Mouse (Mus musculus) lung, adult 2 months (tissue): ENCODE results near the gene 1700029F12Rik. TPM values are rescaled to one million over a fixed set of nuclear protein-coding genes. Genes with fewer than 3 reads are reported as not detected.
A peak's percentile ranks its signal among the peaks of the same experiment; 100 is the strongest.
"Not testable (repeated sequence)": the region's sequence is repeated elsewhere in the genome, so short reads cannot be mapped to it uniquely, and the experiment has no call there.

ENCODE experiments used
- DNase-seq: peaks from one replicate; pipeline ENCODE4 v3.0.0; 2022
- H3K4me1 ChIP-seq: fragments of 200-500 bp; 2 replicates; pipeline ENCODE4 v1.6.1; 2011; ENCODE audit warnings: low read length; ENCODE audit not compliant: control insufficient read depth, insufficient read depth
- H3K4me3 ChIP-seq: fragments of 200-500 bp; replicated peaks from 2 replicates; pipeline ENCODE3; 2011; ENCODE audit warnings: low read depth, mild to moderate bottlenecking, control low read depth, low read length; ENCODE audit errors: extremely low read depth
- CTCF ChIP-seq: fragments of 200-500 bp; IDR thresholded peaks from 2 replicates; pipeline ENCODE4 v1.5.1; 2011; ENCODE audit warnings: mild to moderate bottlenecking, low read length, control low read depth; ENCODE audit not compliant: insufficient read depth
- POLR2A ChIP-seq: fragments of 200-500 bp; IDR thresholded peaks from 2 replicates; pipeline ENCODE4 v1.6.1; 2011; ENCODE audit warnings: low read depth, mild to moderate bottlenecking, control low read depth, low read length, borderline replicate concordance; ENCODE audit errors: extremely low read depth
- WGBS: fragments of 180-500 bp; shearing (Covaris S2); methylation state at CpG from one replicate; pipeline ENCODE4 v1.1.7; 2018; 5-methylcytosine and 5-hydroxymethylcytosine counted together
- polyA plus RNA-seq: library from polyadenylated mRNA; depleted of rRNA; stranded (reverse); fragments of >200 nt; gene quantifications from 2 replicates; pipeline ENCODE4 v1.2.3, GENCODE M21; 2012

The 1700029F12Rik gene
- polyA plus RNA-seq, 1 experiment: not detected

DNA sequence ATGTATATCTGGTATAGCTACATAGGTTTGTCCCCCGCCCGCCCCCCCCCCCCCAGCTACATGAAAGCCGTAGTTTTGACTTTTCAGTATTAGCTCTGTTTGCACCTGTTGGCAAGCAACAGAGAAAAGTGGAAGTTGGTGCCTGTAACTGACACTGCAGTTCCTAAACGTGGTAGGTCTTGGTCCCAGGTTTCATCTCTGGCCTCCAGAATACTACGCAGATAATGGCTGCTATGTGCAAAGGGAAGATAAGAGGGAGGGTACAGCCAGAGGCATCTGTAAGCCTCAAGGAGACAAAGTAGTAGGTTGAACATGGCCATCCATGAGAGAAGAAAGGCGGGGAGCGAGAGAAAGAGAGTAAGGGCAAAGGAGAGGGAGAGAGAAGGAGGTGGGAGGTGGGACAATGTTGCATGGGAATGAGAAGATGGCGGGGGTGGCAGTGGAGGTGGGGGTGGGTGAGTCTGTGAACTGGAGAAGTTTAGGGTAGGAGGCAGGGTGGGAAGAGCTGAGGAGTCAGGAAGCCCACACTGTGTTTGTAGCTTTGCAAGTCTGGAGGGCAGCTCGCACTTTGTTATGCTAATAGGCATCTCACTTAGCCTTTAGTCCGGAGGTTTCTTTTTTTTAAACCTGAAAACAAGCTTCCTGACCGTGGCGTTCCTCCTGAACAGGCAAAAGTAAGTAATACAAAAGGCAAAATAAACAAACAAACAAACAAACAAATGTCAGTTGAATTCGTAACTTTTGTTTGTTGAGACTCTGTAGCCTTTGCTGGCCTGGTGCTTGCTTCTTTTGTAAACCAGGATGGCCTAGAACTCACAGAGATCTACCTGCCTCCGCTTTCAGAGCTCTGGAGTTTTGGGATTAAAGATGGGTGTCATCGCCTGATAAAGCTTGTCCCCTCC lies 32.7 kb upstream of the 1700029F12Rik start, which contains the start of gene Fam169a:
TSS of gene Fam169a (plus strand) at position 638 of the 902 bp plus-strand sequence.
- no peak for DNase-seq
- TF ChIP-seq CTCF: no peak
- no peak for TF ChIP-seq POLR2A
- Histone ChIP-seq H3K4me1 (no peaks in the 10 kb centered on the region), H3K4me3 (no peak within 1 kb of the TSS)
- 75% methylated on average over 15 of the region's 15 CpGs for WGBS

DNA sequence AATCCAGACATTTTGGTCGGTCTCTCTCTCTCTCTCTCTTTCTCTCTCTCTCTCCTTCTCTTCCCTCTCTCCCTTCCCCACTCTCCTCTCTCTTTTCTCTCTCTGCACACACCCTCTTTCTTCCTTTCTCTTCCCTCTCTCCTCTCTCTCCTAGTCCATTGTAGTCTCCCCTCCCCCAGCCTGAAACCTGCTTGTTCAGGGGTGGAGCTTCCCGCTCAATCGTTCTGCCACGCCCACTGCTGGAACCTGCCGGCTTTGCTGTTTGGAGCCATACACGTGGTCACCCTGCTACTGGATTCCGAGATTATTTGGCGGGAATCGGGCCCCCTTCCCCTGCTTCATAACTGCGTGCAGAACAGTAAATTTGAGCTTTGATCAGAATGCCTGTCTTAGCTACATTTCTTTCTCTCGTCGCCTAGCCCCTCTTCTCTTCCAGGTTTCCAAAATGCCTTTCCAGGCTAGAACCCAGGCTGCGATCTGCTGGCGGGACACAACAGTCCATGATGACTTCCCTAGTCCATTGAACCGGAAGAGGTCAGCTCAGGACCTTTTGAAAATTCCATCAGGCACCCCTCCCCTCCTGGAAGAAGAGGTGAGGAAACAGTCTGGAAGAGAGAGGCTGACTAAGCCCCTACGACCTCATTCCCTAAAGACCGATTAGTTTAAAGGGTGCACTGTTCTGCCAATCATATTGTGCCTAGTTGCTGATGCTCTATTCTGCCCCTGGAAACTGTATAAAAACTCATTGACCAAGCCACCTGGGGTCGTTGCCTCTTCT lies 30.9 kb upstream of the 1700029F12Rik start:
- H3K4me3 ChIP-seq, H3K4me1 ChIP-seq, DNase-seq: not testable (repeated sequence)
- WGBS: 54% methylated on average over 18 of the region's 18 CpGs

DNA sequence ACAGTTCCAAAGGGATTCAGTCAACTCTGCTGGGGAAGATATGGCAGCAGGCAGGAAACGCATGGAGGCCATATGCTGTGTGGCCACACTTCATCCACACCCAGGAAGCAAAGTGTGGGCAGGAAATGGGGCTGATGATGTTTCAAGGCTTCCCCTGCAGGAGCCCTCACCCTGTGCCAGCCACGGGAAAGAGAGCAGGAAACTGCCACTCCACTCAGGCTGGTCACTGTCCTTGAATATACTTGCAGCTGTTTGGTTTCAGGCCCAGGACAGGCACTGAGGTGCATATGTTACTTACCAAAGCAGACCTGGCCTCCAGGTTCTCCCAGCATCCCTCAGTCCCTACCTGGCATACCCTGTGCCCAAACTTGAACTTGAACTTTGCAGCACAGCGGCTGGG lies 30.3 kb upstream of the 1700029F12Rik start:
- Histone ChIP-seq H3K4me1 (no peaks in the 10 kb centered on the region), H3K4me3 (no peak overlapping the region)
- TF ChIP-seq CTCF (no peak), POLR2A (no peak)
- 46% methylated on average over 3 of the region's 3 CpGs for WGBS
- DNase-seq: no peak

DNA sequence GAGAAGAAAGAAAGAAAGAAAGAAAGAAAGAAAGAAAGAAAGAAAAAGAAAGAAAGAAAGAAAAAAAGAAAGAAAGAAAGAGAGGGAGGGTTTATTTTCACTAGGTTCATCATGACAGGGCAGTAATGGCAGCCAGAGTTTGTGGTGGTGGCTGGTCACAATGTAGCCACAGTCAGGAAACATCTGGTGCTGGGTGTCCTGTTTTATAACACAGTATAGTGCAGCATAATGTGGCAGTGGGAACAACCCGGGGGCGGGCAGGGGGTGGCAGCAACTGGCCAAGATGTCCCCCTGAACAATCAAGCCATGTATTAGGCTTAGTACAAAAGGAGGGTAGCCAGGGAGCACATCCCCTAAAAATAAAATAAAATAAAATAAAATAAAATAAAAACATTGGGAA lies 29.3 kb upstream of the 1700029F12Rik start:
- DNase-seq: no peak
- no peaks in the 10 kb centered on the region for H3K4me1 ChIP-seq
- H3K4me3 ChIP-seq: no peak overlapping the region
- no peak for TF ChIP-seq CTCF
- TF ChIP-seq POLR2A: no peak
- WGBS: 59% methylated on average over 2 of the region's 2 CpGs

DNA sequence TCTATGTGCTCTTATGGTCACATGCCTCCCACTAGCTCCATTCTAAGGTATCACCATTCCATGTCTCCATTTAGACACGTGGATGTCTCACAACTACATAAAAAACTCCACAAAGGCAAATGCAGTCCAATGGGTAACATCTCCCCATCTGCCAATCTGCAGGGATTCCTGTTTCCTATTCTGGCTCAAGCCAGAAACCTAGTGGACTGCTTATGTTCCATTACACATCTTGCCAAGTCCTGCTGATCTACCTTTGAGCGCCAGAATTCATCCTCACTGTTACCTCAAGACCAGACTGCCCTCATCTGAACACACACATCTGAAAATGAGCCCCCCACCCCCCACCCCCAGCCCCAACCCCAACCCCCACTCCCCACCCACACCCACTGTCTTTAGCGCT lies 28.0 kb upstream of the 1700029F12Rik start:
- Histone ChIP-seq H3K4me3 (no peak overlapping the region), H3K4me1 (no peaks in the 10 kb centered on the region)
- TF ChIP-seq POLR2A (no peak), CTCF (no peak)
- 89% methylated on average over 3 of the region's 3 CpGs for WGBS
- DNase-seq: no peak

DNA sequence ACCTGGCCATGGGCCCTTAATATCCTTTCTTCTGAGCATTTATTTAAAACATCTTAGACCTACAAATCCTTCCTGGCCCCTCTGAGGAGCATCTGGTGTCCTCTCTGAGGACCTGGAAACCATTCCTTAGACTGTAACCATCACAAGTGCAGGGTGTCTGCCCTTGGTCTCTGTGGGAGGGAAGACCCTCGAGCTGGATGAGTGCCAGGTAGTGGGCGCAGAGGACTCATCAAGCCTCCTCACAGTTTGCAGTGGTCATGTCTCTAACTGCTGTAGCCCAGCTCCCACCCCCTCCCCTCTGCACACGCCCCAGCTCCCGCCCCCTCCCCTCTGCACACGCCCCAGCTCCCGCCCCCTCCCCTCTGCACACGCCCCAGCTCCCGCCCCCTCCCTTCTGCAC lies 26.2 kb upstream of the 1700029F12Rik start:
- DNase-seq: no peak
- no peak overlapping the region for H3K4me3 ChIP-seq
- no peaks in the 10 kb centered on the region for H3K4me1 ChIP-seq
- 69% methylated on average over 3 of the region's 8 CpGs for WGBS
- TF ChIP-seq CTCF (no peak), POLR2A (no peak)

DNA sequence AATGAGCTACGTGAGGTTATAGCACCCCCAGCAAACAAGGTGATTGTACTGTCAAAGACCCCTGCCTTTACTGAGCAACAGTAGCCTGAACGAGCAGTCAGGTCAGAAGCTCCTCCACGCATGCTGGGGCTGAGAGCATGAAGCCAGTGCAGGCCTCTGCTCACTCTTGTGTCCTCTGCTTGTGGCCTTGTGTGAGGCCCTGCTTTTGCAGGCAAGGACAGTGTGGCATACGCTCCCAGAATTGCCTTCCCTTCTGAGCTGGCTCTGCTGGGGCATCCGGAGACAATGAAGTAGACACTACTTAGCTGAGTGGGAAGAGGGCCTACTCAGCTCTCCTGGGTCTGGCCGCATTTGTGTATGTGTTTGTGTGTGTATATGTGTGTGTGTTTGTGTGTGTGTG lies 25.6 kb upstream of the 1700029F12Rik start:
- Histone ChIP-seq H3K4me3 (no peak overlapping the region), H3K4me1 (no peaks in the 10 kb centered on the region)
- no peak for DNase-seq
- TF ChIP-seq CTCF: no peak
- no peak for TF ChIP-seq POLR2A
- 92% methylated on average over 6 of the region's 6 CpGs for WGBS

DNA sequence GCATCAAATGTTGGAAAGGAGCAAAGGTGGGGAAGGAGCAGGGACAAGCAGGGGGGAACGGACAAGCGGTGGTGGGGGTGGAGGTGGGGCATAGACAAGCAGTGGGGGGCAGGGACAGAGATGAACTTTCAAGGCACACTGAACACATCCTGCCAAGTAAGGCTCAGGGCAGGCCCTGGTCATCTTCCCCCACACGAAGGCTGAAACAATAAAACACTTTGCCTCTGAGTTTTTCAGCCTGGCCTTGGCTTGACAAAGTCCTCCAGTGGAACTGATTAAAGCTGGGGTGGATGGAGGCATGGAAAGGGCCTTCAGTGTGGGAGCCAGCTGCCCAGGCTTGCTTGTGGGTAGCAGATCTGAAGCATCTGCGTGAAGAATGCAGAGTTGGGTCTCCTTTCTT lies 23.7 kb upstream of the 1700029F12Rik start:
- 52% methylated on average over 4 of the region's 4 CpGs for WGBS

DNA sequence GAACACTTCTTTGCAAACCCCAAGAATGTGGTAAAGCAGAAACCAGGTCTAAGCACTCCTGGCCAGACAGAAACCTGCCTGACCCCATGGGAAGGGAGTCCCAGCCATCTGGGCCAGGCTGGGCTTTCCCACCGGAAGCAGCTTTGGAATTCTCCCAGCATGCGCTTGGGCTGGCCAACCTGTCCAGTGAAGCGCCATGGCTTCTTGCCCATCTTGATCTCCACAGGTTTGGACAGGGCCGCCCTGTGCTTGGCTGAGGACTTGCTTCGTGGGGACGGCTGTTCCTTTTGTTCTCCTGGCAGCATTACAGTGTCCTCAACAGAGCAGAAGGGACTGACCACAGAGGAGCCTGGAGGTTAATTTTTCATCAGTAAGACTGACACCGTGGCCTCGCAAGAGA lies 19.7 kb upstream of the 1700029F12Rik start:
- DNase-seq: peak; percentile 5
- TF ChIP-seq POLR2A: no peak
- no peak for TF ChIP-seq CTCF
- H3K4me3 ChIP-seq: no peak overlapping the region
- peaks cover 3% of the 10 kb centered on the region; the same call in 1 of the 2 replicates for H3K4me1 ChIP-seq
- WGBS: 29% methylated on average over 8 of the region's 8 CpGs

More for the DNA sequence above, 23.7 kb upstream of the 1700029F12Rik start:
- no peak overlapping the region for H3K4me3 ChIP-seq
- no peak for DNase-seq
- H3K4me1 ChIP-seq: peaks cover 3% of the 10 kb centered on the region; the same call in 1 of the 2 replicates
- TF ChIP-seq CTCF (no peak), POLR2A (no peak)

DNA sequence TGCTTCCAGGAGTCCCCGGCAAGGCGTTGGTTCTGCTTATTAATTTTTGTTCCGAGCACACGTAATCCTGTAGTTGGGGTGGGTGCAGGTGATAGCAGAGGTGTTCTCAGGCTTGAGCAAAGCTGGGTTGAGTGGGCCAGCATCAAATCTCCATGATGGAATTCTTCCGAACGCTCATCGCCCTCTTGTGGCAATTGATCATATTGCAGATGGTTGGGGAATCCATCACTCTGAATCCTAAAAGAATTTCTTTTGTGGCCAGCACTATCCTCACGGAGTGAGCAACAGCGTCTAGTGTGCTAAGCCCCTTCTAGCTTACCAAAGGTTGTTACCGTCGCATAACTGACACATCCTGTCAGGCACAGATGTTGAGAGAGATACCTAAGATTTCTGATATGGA lies 18.5 kb upstream of the 1700029F12Rik start:
- peak; percentile 44 for DNase-seq
- peaks cover 3% of the 10 kb centered on the region; the same call in 1 of the 2 replicates for H3K4me1 ChIP-seq
- TF ChIP-seq CTCF (peak; percentile 52), POLR2A (no peak)
- WGBS: 12% methylated on average over 11 of the region's 11 CpGs
- H3K4me3 ChIP-seq: no peak overlapping the region
